Mouse (Mus musculus): ENCODE results near the gene BC067074. TPM values are rescaled to one million over a fixed set of nuclear protein-coding genes. Genes with fewer than 3 reads are reported as not detected.

Gene BC067074
- total and polyA plus RNA-seq, 2 experiments from 2014 or later = 0.72 to 2.4 TPM

- Histone ChIP-seq H3K4me3 (ENCODE audit: low read depth, low read length) (no peak overlapping the region), H3K4me1 (ENCODE audit: insufficient read depth, low read length) (no peaks in the 10 kb centered on the region), H3K9me3 (ENCODE audit: low read length) (no peaks in the 10 kb centered on the region), H3K27ac (ENCODE audit: low read depth, low read length) (no peak overlapping the region), H3K4me2 (ENCODE audit: low read depth, low read length, poor library complexity, severe bottlenecking) (no peak overlapping the region), H3K36me3 (ENCODE audit: insufficient read depth, low read length) (no peaks in the 10 kb centered on the region), H3K27me3 (ENCODE audit: insufficient read depth, low read length) (no peaks in the 10 kb centered on the region), H3K9ac (replicated peaks; ENCODE audit: low read length, poor library complexity, severe bottlenecking) (no peak overlapping the region)
- TF ChIP-seq CTCF (IDR thresholded peaks at IDR 0.05) = no peak
- 90% methylated on average over 7 of the region's 7 CpGs for WGBS
- ATAC-seq (ENCODE audit: low FRiP score) (no peak), DNase-seq (ENCODE audit: low spot score) (no peak)
These were observed 130.9 kb downstream of the BC067074 start for GRCm38 (mm10) chr13:113423825-113424224.

- Histone ChIP-seq H3K9ac (replicated peaks; ENCODE audit: low read length, poor library complexity, severe bottlenecking) (no peak overlapping the region), H3K27ac (ENCODE audit: low read depth, low read length) (no peak overlapping the region), H3K4me1 (ENCODE audit: insufficient read depth, low read length) (no peaks in the 10 kb centered on the region), H3K4me3 (ENCODE audit: low read depth, low read length) (no peak overlapping the region), H3K9me3 (ENCODE audit: low read length) (no peaks in the 10 kb centered on the region), H3K27me3 (ENCODE audit: insufficient read depth, low read length) (no peaks in the 10 kb centered on the region), H3K36me3 (ENCODE audit: insufficient read depth, low read length) (no peaks in the 10 kb centered on the region), H3K4me2 (ENCODE audit: low read depth, low read length, poor library complexity, severe bottlenecking) (no peak overlapping the region)
- TF ChIP-seq CTCF (IDR thresholded peaks at IDR 0.05) = no peak
- WGBS = 95% methylated on average over 4 of the region's 4 CpGs
- ATAC-seq (ENCODE audit: low FRiP score) (no peak), DNase-seq (ENCODE audit: low spot score) (no peak)
These were observed 132.9 kb downstream of the BC067074 start for GRCm38 (mm10) chr13:113425907-113426306.

Other genes with a start within 250 kb of the BC067074 start
- 16.2 and 27.1 TPM in 2 replicates for gene Gpx8, start 246.7 kb upstream of the BC067074 start, total RNA-seq (2014; rRNA removed)
- gene Gpx8, start 246.7 kb upstream of the BC067074 start, polyA plus RNA-seq (2015; fragmentation: Nextera tagmentation; extraction: Ambion mirVana) = 37.5 and 41.7 TPM in 2 replicates
- gene Gzma, start 192.2 kb upstream of the BC067074 start, total RNA-seq (2014; rRNA removed) = not detected in 2 replicates
- gene Gzma, start 192.2 kb upstream of the BC067074 start, polyA plus RNA-seq (2015; fragmentation: Nextera tagmentation; extraction: Ambion mirVana) = not detected in 2 replicates
- gene Esm1, start 83.5 kb upstream of the BC067074 start, total RNA-seq (2014; rRNA removed) = 0.44 and 1.1 TPM in 2 replicates
- gene Esm1, start 83.5 kb upstream of the BC067074 start, polyA plus RNA-seq (2015; fragmentation: Nextera tagmentation; extraction: Ambion mirVana) = 1.2 and 3.0 TPM in 2 replicates
- gene Gzmk, start 67.3 kb upstream of the BC067074 start, total RNA-seq (2014; rRNA removed) = not detected in 2 replicates
- gene Gzmk, start 67.3 kb upstream of the BC067074 start, polyA plus RNA-seq (2015; fragmentation: Nextera tagmentation; extraction: Ambion mirVana) = 0.17 TPM in 1 of 2 replicates, not detected in the other